In genomic region chr11:69758971-69759721, GRCm38 (mm10) we compare ENCODE assay signal across 7 mouse cellular contexts. TPM values are rescaled to one million over a fixed set of nuclear protein-coding genes. Genes with fewer than 3 reads are reported as not detected.
DNase-seq lines count a peak whose midpoint lies in the region; ATAC-seq and TF ChIP-seq lines count a peak whose summit lies in the region.

No protein-coding gene starts in this region.

- peak; percentile 87 for DNase-seq in adrenal gland, adult 8-10 months
- DNase-seq in embryo, embryonic 11 days = peak; percentile 97
- peak; percentile 90 for DNase-seq in gastrocnemius, postnatal 25 days
- DNase-seq in intestine, embryonic 14.5 days (ENCODE audit: low spot score) = peak; percentile 91
- DNase-seq in left cerebral cortex, postnatal 14 days (ENCODE audit: low spot score in 2 of 2) = peak; percentile 85 to 90

- no peaks in the 10 kb centered on the region for H3K9me3 ChIP-seq in intestine, embryonic 14.5 days (ENCODE audit: control insufficient read depth, low read length)

- peak; percentile 82 for ATAC-seq in intestine, embryonic 14.5 days (replicated peaks; ENCODE audit: low FRiP score, low TSS enrichment, low read depth)
- peak; percentile 68 for ATAC-seq in megakaryocyte-erythroid progenitor cell, adult 5-6 weeks (replicated peaks; ENCODE audit: low FRiP score, low TSS enrichment, poor library complexity, severe bottlenecking)

- peak; percentile 92; the same call in 1 of the 2 replicates for TF ChIP-seq POLR2A in small intestine, adult 2 months (IDR thresholded peaks at IDR 0.05; ENCODE audit: low read depth, low read length)

- H3K4me2 ChIP-seq in intestine, embryonic 14.5 days (ENCODE audit: low read length) = peak overlapping the region; percentile 93

- intact Hi-C loops in left cerebral cortex, postnatal 14 days (cut with DNase I) = loop anchor here (2.0 to 5.0 kb wide), 3 partner anchors 76 to 102 kb away; partner anchors contain the start of genes Nlgn2, Senp3, Sox15 and Tmem256

- H3K9ac ChIP-seq in intestine, embryonic 14.5 days (ENCODE audit: low read length) = peak overlapping the region; percentile 89

- H3K4me3 ChIP-seq in intestine, embryonic 14.5 days (ENCODE audit: low read depth, low read length) = peak overlapping the region; percentile 56
- H3K4me3 ChIP-seq in small intestine, adult 2 months (ENCODE audit: low read depth, low read length) = peak overlapping the region; percentile 57

- no peaks in the 10 kb centered on the region for H3K27me3 ChIP-seq in intestine, embryonic 14.5 days (replicated peaks; ENCODE audit: control insufficient read depth, insufficient read depth, low read length)
- H3K27me3 ChIP-seq in small intestine, adult 2 months (ENCODE audit: control insufficient read depth, insufficient read depth, low read length) = no peaks in the 10 kb centered on the region

- H3K4me1 ChIP-seq in intestine, embryonic 14.5 days (replicated peaks; ENCODE audit: control insufficient read depth, insufficient read depth, low read length) = peaks cover 40% of the 10 kb centered on the region
- peaks cover 7% of the 10 kb centered on the region for H3K4me1 ChIP-seq in small intestine, adult 2 months (ENCODE audit: control insufficient read depth, insufficient read depth, insufficient read length, low read length)

- WGBS in intestine, embryonic 14.5 days = under 1% methylated on average over 37 of the region's 37 CpGs
- under 1% methylated on average over 37 of the region's 37 CpGs for WGBS in small intestine, adult 2 months

- no peaks in the 10 kb centered on the region for H3K36me3 ChIP-seq in intestine, embryonic 14.5 days (ENCODE audit: control insufficient read depth, insufficient read depth, low read length)
- H3K36me3 ChIP-seq in small intestine, adult 2 months (ENCODE audit: control insufficient read depth, insufficient read depth, low read length) = 0 out of 2 replicates have a peak, but pooled peaks cover 1% of the 10 kb centered on the region

- peak overlapping the region; percentile 99 for H3K27ac ChIP-seq in intestine, embryonic 14.5 days (ENCODE audit: low read depth)
- peak overlapping the region; percentile 98 for H3K27ac ChIP-seq in small intestine, adult 2 months (ENCODE audit: insufficient read depth, low read depth, low read length)

- no peak for TF ChIP-seq CTCF in small intestine, adult 2 months (IDR thresholded peaks at IDR 0.05; ENCODE audit: extremely low read depth, insufficient read length, insufficient replicate concordance, low read depth, low read length)

RNA-seq across cellular contexts. Expression of gene Polr2a, which starts 0.7 kb away (rescaled TPM):
- 100 to 1,000 TPM in 2 of 4 experiments, 10 to 100 TPM in 2; 85.2 to 125 (median 101) TPM for total RNA-seq in adrenal gland, adult 8-10 months (2022)
- total RNA-seq in gastrocnemius, postnatal 25 days (2021) = 10 to 100 TPM; 24.7 to 27.5 TPM
- 35.2 and 38.7 TPM in 2 replicates for polyA plus RNA-seq in intestine, embryonic 14.5 days (2014; fragmentation: Nextera tagmentation; extraction: Ambion mirVana)
- total RNA-seq in left cerebral cortex, postnatal 14 days (2021) = 10 to 100 TPM; 54.3 to 54.4 TPM
- 106 TPM in 2 replicates for total RNA-seq in megakaryocyte-erythroid progenitor cell, adult 5-6 weeks (2014; fragmentation: Nextera tagmentation)
- 11.9 and 26.6 TPM in 2 replicates for total RNA-seq in megakaryocyte-erythroid progenitor cell, adult 5-6 weeks (2017)
- polyA plus RNA-seq in small intestine, adult 2 months (2012; rRNA removed) = 22.5 and 62.3 TPM in 2 replicates

RNA-seq across cellular contexts. Expression of gene Slc35g3, which starts 2.6 kb away (rescaled TPM):
- total RNA-seq in adrenal gland, adult 8-10 months (2022) = not detected
- not detected for total RNA-seq in gastrocnemius, postnatal 25 days (2021)
- polyA plus RNA-seq in intestine, embryonic 14.5 days (2014; fragmentation: Nextera tagmentation; extraction: Ambion mirVana) = not detected in 2 replicates
- not detected for total RNA-seq in left cerebral cortex, postnatal 14 days (2021)
- total RNA-seq in megakaryocyte-erythroid progenitor cell, adult 5-6 weeks (2014; fragmentation: Nextera tagmentation) = not detected in 2 replicates
- total RNA-seq in megakaryocyte-erythroid progenitor cell, adult 5-6 weeks (2017) = not detected in 2 replicates
- polyA plus RNA-seq in small intestine, adult 2 months (2012; rRNA removed) = 0.08 and 0.16 TPM in 2 replicates

RNA-seq across cellular contexts. Expression of gene Zbtb4, which starts 6.6 kb away (rescaled TPM):
- 100 to 1,000 TPM in 2 of 4 experiments, 10 to 100 TPM in 2; 73.0 to 121 (median 97.6) TPM for total RNA-seq in adrenal gland, adult 8-10 months (2022)
- total RNA-seq in gastrocnemius, postnatal 25 days (2021) = 10 to 100 TPM; 23.0 to 28.1 TPM
- polyA plus RNA-seq in intestine, embryonic 14.5 days (2014; fragmentation: Nextera tagmentation; extraction: Ambion mirVana) = 2.8 and 3.3 TPM in 2 replicates
- 10 to 100 TPM; 71.1 to 86.9 TPM for total RNA-seq in left cerebral cortex, postnatal 14 days (2021)
- 2.8 and 4.0 TPM in 2 replicates for total RNA-seq in megakaryocyte-erythroid progenitor cell, adult 5-6 weeks (2014; fragmentation: Nextera tagmentation)
- 1.1 and 2.1 TPM in 2 replicates for total RNA-seq in megakaryocyte-erythroid progenitor cell, adult 5-6 weeks (2017)
- 12.1 and 16.5 TPM in 2 replicates for polyA plus RNA-seq in small intestine, adult 2 months (2012; rRNA removed)

RNA-seq across cellular contexts. Expression of gene Chrnb1, which starts 36.6 kb away (rescaled TPM):
- 1 to 10 TPM; 1.5 to 8.1 (median 5.0) TPM for total RNA-seq in adrenal gland, adult 8-10 months (2022)
- 10 to 100 TPM; 36.2 to 53.1 TPM for total RNA-seq in gastrocnemius, postnatal 25 days (2021)
- polyA plus RNA-seq in intestine, embryonic 14.5 days (2014; fragmentation: Nextera tagmentation; extraction: Ambion mirVana) = 3.5 and 4.4 TPM in 2 replicates
- total RNA-seq in left cerebral cortex, postnatal 14 days (2021) = under 1 TPM; 0.76 to 0.79 TPM
- 2.3 TPM in 1 of 2 replicates, not detected in the other for total RNA-seq in megakaryocyte-erythroid progenitor cell, adult 5-6 weeks (2014; fragmentation: Nextera tagmentation)
- 0.28 and 1.9 TPM in 2 replicates for total RNA-seq in megakaryocyte-erythroid progenitor cell, adult 5-6 weeks (2017)
- polyA plus RNA-seq in small intestine, adult 2 months (2012; rRNA removed) = 5.5 and 8.7 TPM in 2 replicates

RNA-seq across cellular contexts. Expression of gene Fgf11, which starts 42.5 kb away (rescaled TPM):
- 10 to 100 TPM in 2 of 4 experiments, 1 to 10 TPM in 2; 2.5 to 32.7 (median 16.9) TPM for total RNA-seq in adrenal gland, adult 8-10 months (2022)
- total RNA-seq in gastrocnemius, postnatal 25 days (2021) = 1 to 10 TPM; 6.3 to 6.7 TPM
- polyA plus RNA-seq in intestine, embryonic 14.5 days (2014; fragmentation: Nextera tagmentation; extraction: Ambion mirVana) = 1.1 and 1.4 TPM in 2 replicates
- 10 to 100 TPM; 15.4 to 20.4 TPM for total RNA-seq in left cerebral cortex, postnatal 14 days (2021)
- 0.57 and 0.63 TPM in 2 replicates for total RNA-seq in megakaryocyte-erythroid progenitor cell, adult 5-6 weeks (2014; fragmentation: Nextera tagmentation)
- total RNA-seq in megakaryocyte-erythroid progenitor cell, adult 5-6 weeks (2017) = 2.3 TPM in 1 of 2 replicates, not detected in the other
- polyA plus RNA-seq in small intestine, adult 2 months (2012; rRNA removed) = 3.6 and 4.8 TPM in 2 replicates

Comparison
In these comparisons a context has a peak if more than half of its experiments do, and no peak if none do; other contexts are left out.
1. Peak in every context shown above with its lines: DNase-seq, ATAC-seq, H3K4me3 ChIP-seq and H3K27ac ChIP-seq.
2. RNA of gene Zbtb4, which starts 6.6 kb away (total RNA-seq): 73.0 to 121 TPM in adrenal gland, adult 8-10 months, 71.1 to 86.9 TPM in left cerebral cortex, postnatal 14 days and 23.0 to 28.1 TPM in gastrocnemius, postnatal 25 days; 1.1 to 4.0 TPM in megakaryocyte-erythroid progenitor cell, adult 5-6 weeks; every median in the first group is over 4 times any median in the second.